Mouse (Mus musculus) Patski (cell line): ENCODE data around the gene Gcg. TPM values are rescaled to one million over a fixed set of nuclear protein-coding genes. Genes with fewer than 3 reads are reported as not detected.

ENCODE experiments used
- ATAC-seq: fragments of 100-300 bp; one replicate; pipeline ENCODE4 v1.8.0; 2021
- CTCF ChIA-PET: fragments of 350-600 bp; sonication (Branson Sonifier 250); formaldehyde crosslinking; loops from one replicate; lab custom pipeline; 2022; ENCODE audit warnings: inconsistent platforms; lab: Charles Lee
- POLR2A ChIA-PET: fragments of 350-600 bp; sonication (Branson Sonifier 250); formaldehyde crosslinking; loops from one replicate; lab custom pipeline; 2022; ENCODE audit warnings: antibody characterized with exemption, inconsistent platforms; lab: Charles Lee
- DNase-seq: peaks from one replicate; pipeline ENCODE4 v3.0.0-alpha.2; 2011; ENCODE audit warnings: low read depth, low spot score
- H3K27me3 ChIP-seq: fragments of 371-371 bp; one replicate; pipeline ENCODE4 v1.5.1; 2021
- CTCF ChIP-seq: fragments of 100-300 bp; IDR thresholded peaks from one replicate; pipeline ENCODE4 v1.5.1; 2021
- in situ Hi-C: fragments of 300-500 bp; cut with MboI; formaldehyde crosslinking; loops from 3 replicates; pipeline ENCODE4 v1.11.1; 2018; ENCODE audit warnings: low pct_unique_long_range_greater_than_20kb, mixed read lengths
- polyA plus RNA-seq: library from polyadenylated mRNA; unstranded; gene quantifications from one replicate; pipeline ENCODE4 v1.2.3, GENCODE M21; 2021

The Gcg gene
- polyA plus RNA-seq, 1 experiment from 2014 or later: not detected

GRCm38 (mm10) chr2:62460231-62460710, 23.2 kb downstream of the Gcg start:
- CTCF ChIA-PET: interaction anchor here (0.7 to 1.4 kb wide), 5 partner anchors 10 to 168 kb away, joined by 3 to 6 read pairs (median 3); no protein-coding TSS in a partner anchor
- in situ Hi-C loops: loop anchor here (5.0 to 10.0 kb wide), 2 partner anchors 113 to 165 kb away; no protein-coding TSS in a partner anchor
- POLR2A ChIA-PET: no interaction called here
- TF ChIP-seq CTCF: no peak
- H3K27me3 ChIP-seq: no peaks in the 10 kb centered on the region
- ATAC-seq (no peak), DNase-seq (no peak)

GRCm38 (mm10) chr2:62459241-62460174, 23.9 kb downstream of the Gcg start:
- POLR2A ChIA-PET: no interaction called here
- no peaks in the 10 kb centered on the region for H3K27me3 ChIP-seq
- CTCF ChIA-PET: interaction anchor here (0.7 to 2.3 kb wide), 10 partner anchors 10 to 169 kb away, joined by 3 to 6 read pairs (median 4); no protein-coding TSS in a partner anchor
- TF ChIP-seq CTCF: no peak
- no peak for DNase-seq
- in situ Hi-C loops: loop anchor here (5.0 to 10.0 kb wide), 4 partner anchors 62 to 472 kb away; no protein-coding TSS in a partner anchor
- ATAC-seq: no peak

DNA sequence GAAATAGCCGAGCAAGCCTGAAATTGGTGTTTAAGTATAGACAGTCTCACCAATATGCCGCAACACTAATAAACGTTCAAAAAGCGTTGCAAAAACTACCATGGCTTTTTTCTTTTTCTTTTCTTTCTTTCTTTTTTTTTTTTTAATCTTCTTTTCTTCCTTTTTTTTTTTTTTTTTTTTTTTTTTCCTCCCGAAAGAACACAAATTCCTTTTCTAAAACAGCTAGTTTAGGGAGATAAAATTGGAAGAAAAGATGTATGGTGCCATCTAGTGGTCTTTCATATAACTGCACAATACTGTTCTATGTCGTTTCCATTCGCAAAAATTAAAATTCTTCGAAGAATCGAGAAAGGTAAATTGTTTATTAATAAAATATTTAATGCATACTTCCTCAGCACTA, 25.4 kb downstream of the Gcg start:
- DNase-seq (no peak), ATAC-seq (no peak)
- POLR2A ChIA-PET: no interaction called here
- in situ Hi-C loops: loop anchor here (5.0 kb wide), 2 partner anchors 61 to 471 kb away; no protein-coding TSS in a partner anchor
- CTCF ChIA-PET: interaction anchor here (0.8 to 2.3 kb wide), 9 partner anchors 13 to 170 kb away, joined by 3 to 6 read pairs (median 4); no protein-coding TSS in a partner anchor
- TF ChIP-seq CTCF: peak; percentile 30
- H3K27me3 ChIP-seq: no peaks in the 10 kb centered on the region

DNA sequence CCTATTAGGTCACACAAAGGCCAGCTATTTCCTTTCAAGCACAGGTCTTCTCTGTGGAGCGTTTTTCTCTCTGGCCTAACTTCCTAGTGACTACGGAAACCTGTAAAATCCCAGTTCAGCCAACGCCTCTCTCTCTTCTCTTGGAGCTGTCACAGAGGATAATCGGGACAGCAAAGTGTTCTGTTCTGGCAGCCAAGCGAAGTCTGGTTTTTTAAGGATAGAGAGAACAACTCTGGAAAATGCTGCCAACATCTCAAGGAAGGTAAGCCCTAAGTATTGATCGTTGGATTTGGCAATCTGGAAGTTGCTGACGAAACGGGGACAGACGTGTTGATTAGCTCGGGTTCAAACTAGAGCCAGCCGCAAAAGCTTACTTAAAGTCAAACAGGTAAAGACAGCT, 28.5 kb downstream of the Gcg start:
- no peak for TF ChIP-seq CTCF
- ChIA-PET POLR2A (no interaction called here), CTCF (interaction anchor here (1.1 kb wide), 1 partner anchor 100 kb away, joined by 3 read pairs; no protein-coding TSS in a partner anchor)
- in situ Hi-C loops: loop anchor here (5.0 kb wide), 2 partner anchors 58 to 468 kb away; no protein-coding TSS in a partner anchor
- DNase-seq (no peak), ATAC-seq (no peak)
- no peaks in the 10 kb centered on the region for H3K27me3 ChIP-seq

DNA sequence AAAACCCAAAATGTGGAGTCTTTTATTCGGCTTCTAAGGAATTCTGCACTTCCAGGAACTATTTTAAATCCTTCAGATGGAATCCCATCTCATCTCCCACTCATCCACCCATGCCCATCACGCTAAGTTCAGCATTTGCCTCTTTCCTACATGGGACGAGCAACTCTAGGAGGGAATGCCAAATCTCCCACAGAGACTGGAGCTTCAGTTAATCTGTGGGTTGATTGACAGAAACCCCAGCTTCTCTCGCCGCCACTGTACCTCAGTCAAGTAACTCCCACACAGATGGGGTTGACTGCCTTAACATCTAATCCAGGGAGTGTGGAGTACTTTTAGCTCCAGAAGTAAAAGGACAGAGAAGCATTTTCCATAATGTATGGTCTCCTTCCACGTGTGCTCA, 29.4 kb downstream of the Gcg start:
- in situ Hi-C loops: no loop called here
- TF ChIP-seq CTCF: no peak
- no peaks in the 10 kb centered on the region for H3K27me3 ChIP-seq
- ATAC-seq (no peak), DNase-seq (no peak)
- POLR2A ChIA-PET: no interaction called here
- CTCF ChIA-PET: interaction anchor here (1.2 to 1.6 kb wide), 3 partner anchors 21 to 110 kb away, joined by 3 to 4 read pairs (median 4); no protein-coding TSS in a partner anchor

- in situ Hi-C loops: no loop called here
- DNase-seq: no peak
- CTCF ChIA-PET: interaction anchor here (1.1 kb wide), 1 partner anchor 52 kb away, joined by 3 read pairs; no protein-coding TSS in a partner anchor
- no peak for ATAC-seq
- POLR2A ChIA-PET: no interaction called here
- TF ChIP-seq CTCF: no peak
- no peaks in the 10 kb centered on the region for H3K27me3 ChIP-seq
These were observed 33.1 kb downstream of the Gcg start for GRCm38 (mm10) chr2:62450364-62450763.

GRCm38 (mm10) chr2:62449692-62450346, 33.6 kb downstream of the Gcg start:
- in situ Hi-C loops: no loop called here
- POLR2A ChIA-PET: no interaction called here
- CTCF ChIA-PET: interaction anchor here (0.6 to 1.1 kb wide), 2 partner anchors 44 to 51 kb away, joined by 3 read pairs; no protein-coding TSS in a partner anchor
- DNase-seq (no peak), ATAC-seq (no peak)
- H3K27me3 ChIP-seq: no peaks in the 10 kb centered on the region
- no peak for TF ChIP-seq CTCF

DNA sequence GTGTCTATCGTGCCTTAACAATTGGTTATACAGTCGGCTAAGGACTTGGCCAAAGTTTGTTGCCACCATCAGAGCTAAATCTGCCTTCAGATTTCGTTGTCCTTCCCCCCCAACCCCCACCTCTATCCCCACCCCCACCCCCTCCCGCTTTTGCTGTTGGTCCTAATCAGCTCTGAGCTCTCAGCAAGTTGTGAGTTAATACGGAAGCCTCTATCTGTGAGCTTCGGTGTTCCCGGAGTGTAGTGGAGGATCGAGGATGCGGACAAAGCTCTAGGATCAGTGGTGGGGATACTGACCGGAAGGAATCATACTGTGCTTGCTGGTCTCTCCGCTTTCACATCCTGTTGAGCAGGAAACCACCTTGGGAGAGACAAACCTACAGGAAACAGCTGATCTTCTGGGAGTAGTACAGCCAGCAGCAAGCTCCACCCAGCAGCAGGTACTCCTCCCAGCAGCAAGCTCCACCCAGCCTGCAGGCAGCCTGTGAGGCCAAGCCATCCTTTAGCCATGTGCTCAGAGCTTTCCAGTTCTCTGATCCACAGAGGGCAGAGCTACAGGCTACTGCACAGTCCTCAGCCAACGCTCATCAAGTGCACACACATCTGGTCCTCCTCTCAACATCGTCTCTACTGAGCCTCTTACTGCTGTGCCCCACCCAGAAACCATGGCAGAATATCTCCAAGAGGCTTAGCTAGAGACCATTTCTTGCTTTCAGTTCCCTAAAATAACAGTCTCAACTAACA, 42.5 kb downstream of the Gcg start:
- no peaks in the 10 kb centered on the region for H3K27me3 ChIP-seq
- ChIA-PET CTCF (interaction anchor here (0.8 to 1.8 kb wide), 3 partner anchors 11 to 187 kb away, joined by 3 to 6 read pairs (median 3); no protein-coding TSS in a partner anchor), POLR2A (no interaction called here)
- in situ Hi-C loops: no loop called here
- DNase-seq (no peak), ATAC-seq (no peak)
- TF ChIP-seq CTCF: no peak

- ChIA-PET CTCF (no interaction called here), POLR2A (no interaction called here)
- no peak for ATAC-seq
- no peak for DNase-seq
- in situ Hi-C loops: no loop called here
- TF ChIP-seq CTCF: no peak
- H3K27me3 ChIP-seq: no peaks in the 10 kb centered on the region
These were observed 43.4 kb downstream of the Gcg start for GRCm38 (mm10) chr2:62440083-62440482.
